Mouse (Mus musculus): Measurements from ENCODE around the gene Ccser2.
A peak's percentile ranks its signal among the peaks of the same experiment; 100 is the strongest.
"Not testable (repeated sequence)": the region's sequence is repeated elsewhere in the genome, so short reads cannot be mapped to it uniquely, and the experiment has no call there.

The Ccser2 gene

DNA sequence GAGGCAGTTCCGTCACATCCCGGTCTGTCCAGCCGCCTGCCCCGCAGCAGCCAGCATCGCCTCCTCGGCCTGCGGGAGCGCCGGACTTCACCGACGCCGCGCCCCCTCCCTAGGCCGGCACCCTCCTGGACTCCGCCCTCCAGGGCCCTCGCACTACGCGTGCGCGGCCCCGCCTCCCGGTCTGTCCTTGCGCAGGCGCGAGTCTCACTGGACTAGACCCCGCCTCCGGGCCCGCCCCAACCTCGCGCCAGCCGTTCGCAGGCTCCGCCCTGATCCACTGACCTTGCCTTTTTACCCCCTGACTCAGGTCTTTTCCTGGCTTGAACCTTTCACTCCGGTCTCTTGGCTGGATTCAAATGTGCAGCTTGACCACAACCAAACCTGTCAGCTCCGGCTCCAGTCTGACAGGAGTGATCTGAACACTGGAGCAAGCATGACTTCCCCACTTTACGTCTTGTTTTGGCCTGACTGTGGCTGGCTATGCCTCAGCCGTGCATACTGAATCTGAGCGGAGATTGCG, at the start of gene Ccser2:
Gene Ccser2 (minus strand): TSS at position 150 of the 520 bp plus-strand sequence.
- peak; percentile 98 for DNase-seq (ENCODE audit: low read depth)

DNA sequence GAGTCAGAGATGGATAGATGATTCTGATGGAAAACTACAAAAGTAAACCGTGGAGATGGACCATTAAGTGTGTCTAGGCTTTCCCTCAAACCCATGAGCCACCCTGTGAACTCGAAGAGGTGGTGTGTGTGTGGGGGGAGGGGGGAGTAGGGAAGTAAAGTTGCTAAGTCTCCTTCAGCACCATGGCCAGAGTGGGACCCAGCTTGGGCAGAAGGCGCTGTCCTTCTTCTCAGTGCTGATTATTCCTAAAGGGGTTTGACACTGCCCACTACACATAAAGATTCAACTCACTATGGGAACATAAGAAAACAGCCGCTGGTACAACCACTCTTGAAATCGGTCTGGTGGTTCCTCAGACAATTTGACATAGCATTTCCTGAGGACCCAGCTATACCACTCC, 47.3 kb upstream of the Ccser2 start:
- peak; percentile 61 for DNase-seq (ENCODE audit: low read depth)

DNA sequence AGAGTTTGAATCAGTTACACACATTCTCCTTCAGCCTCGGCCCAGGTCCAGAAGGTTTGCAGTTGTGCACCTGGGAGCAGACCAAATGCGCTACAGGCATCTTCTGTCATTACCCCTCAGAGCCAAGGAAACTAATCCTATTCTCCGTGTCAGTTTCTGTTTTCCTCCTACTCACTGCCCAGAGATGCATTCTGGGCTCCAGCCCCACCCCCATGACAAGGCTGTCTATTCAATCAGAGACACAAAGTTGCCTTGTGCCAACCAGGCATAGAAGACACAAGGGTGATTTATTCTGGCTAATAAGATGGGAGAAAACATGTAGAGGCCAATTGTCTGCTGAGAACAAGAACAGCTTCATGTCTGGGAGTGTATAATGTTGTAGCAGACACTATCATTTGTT, 45.1 kb upstream of the Ccser2 start:
- no peak for DNase-seq (ENCODE audit: low read depth)

DNA sequence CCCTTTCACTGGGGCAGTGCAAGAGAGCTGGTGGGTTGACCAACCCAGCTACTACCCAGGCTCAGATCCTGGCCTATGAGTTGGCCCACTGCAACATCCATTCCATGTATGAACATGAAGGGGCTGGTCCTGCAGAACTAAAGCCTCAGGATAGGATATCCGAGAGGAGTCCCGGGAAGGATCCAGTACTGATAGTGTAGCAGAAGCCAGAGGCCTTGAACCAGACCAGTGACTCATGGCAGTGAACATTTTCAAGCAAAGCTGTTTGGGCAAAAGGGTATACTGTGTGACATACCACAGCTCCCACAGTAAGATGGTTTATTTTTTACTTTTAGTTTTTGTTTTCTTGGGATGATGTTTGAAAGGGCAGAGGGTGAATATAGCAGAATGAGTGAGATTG, 41.1 kb upstream of the Ccser2 start:
- DNase-seq (ENCODE audit: low read depth): no peak

DNA sequence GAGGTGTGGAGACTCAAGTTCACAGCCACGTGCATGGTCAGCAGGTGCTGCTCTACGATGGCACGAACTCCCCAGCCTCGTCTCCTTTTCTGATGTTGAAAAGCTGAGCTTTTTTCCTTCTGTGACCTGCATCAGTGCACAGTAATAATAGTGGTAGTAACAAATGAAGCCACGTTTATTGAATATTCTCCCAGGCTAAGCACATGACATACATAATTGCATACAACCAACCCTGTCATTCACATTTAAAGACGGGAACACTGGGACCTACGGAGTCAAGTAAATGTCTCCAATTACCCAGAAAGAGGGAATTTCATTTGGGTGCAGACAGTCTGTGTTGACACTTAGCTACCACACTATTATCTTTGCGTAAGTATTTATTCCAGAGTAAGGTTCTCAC, 37.9 kb upstream of the Ccser2 start:
- DNase-seq (ENCODE audit: low read depth): no peak

DNA sequence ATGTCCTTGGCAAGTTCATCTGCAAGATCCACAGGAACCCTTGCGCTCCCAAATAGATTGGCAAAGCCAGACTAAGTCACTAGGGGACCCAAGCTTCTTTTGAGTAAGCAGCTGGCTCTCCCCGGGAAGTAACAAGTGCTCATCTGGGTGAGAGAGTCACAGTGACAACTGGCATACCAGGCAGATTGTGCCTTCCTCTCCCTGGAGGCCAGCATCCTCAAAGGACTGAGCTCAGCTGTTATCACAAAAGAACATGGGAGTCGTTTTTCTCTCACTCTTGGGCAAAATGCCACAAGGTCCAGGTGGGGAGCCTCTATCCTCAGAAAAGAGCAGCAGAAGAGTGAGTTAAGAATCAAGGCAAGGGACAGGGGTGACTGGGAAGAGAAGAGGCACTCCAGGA, 37.3 kb upstream of the Ccser2 start:
- no peak for DNase-seq (ENCODE audit: low read depth)

DNA sequence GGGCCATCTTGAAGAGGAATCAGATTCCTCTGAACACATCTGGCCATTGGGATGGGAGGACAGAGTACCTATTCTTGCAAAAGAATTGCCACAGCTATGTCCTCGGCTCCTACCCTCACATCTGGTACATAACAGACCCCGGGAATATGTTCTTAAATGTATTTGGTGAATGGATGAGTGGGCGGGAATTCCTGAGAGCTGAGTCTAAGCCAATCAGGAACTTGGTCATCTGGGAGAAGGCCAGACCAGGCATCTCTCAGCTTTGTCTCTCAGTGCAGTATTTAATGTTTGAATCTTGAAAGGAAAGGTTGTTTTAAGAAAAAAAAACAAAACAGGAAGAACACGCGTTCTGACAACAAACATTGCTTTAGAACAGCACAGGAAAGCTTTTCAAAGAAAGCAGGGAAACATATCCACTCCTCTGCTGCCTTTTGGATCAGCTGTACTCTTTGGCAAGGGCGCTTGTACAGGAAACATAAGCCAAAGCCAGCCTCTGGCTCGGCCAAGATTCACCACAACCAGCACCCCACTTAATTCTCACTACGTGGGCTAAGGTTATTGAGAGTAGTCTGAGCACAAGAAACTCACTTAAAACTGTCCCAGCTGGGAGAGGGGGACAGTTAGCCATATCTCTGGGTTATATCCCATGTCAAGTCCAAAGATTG, 35.0 kb upstream of the Ccser2 start:
- DNase-seq (ENCODE audit: low read depth): peak; percentile 63

DNA sequence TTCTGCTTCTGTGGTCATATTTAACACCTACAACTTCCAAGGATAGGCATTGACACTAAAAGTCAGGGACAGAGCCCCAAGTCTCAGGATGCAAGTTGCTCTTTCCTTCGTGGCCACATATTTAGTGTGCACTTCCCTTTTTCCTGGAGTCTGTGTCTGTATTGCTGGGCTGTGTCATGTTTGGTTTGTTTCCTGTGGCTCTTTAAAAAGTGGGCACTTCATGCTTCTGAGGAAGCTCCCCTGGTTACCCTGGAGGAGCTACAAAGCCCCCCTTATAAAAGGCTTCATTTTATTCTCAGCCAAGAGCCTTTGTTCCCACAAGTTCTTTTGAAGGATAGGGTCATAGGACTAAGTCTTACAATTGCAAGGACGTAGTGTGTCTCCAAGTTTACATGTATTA, 34.3 kb upstream of the Ccser2 start:
- no peak for DNase-seq (ENCODE audit: low read depth)

DNA sequence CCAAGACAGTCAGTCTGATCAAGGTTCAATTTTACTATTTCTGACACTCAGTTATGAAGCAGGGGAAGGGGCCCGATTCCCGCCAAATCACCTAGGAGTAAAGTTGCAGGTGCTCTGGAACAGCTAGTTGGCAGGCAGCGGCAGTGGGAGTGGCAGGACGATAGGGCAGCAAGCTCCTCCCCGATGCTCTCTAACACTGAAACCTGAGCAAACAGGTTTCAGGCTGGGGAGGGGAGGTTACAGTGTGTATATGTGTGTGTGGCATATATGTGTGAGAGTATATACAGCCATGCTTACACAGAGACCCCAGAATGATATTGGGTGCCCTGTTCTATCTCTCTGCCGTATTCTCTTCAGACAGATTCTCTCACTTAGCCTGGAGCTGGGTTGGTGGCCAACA, 32.2 kb upstream of the Ccser2 start:
- DNase-seq (ENCODE audit: low read depth): not testable (repeated sequence)

DNA sequence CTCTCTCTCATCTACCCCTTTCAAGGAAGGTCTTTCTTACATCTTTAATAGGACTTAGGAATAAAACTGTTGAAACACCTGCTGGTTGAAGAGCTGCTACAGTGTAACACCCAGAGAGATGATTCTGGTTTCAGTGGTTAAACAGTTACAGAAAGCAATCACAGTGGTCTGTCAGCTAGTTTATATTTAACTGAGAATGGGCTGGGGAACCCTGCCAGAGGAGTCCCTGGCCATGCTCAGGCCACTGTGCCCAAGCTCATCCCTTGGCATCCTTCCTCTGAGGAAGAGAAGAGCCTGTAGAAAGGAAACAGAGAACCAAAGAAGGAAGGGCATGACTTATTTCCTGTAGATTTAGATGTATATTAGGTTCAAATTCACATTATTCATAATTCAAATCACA, 21.2 kb upstream of the Ccser2 start:
- DNase-seq (ENCODE audit: low read depth): no peak

DNA sequence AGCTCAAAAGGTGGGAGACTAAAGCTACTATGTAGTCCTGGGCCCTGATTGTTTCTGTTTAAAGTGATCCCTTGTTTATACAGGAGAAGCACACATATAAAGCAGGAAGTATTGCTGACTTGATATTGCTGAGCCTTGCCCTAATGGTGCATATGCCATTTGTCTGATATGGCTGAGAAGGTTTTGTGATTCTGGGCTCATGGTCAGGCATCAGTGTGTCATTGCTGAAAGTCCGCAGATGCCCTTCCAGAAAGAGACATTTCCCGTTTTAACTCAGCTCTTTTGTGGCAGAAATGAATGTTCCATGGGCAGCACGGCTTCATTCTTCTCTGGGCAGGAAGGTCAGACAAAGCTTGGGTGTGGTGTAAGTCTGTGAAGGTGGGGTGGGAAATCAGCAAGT, 17.1 kb upstream of the Ccser2 start:
- DNase-seq (ENCODE audit: low read depth): no peak

DNA sequence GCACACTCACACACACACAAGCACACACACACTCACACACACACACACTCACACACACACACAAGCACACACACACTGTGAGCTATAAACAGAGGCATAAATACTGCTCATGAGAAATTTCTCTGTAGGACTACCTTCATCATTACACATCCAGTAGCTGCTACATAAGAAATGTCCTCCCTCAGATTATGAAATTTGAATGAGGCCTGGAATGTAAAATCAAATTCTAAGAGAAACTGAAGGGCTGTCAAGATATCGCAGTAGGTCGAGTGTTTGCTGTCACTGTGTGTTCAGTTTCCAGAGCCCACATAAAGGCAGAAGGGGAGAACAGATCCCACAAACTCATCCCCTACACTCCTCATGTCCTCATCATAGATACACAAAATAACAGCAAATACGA, 6.4 kb upstream of the Ccser2 start:
- no peak for DNase-seq (ENCODE audit: low read depth)

DNA sequence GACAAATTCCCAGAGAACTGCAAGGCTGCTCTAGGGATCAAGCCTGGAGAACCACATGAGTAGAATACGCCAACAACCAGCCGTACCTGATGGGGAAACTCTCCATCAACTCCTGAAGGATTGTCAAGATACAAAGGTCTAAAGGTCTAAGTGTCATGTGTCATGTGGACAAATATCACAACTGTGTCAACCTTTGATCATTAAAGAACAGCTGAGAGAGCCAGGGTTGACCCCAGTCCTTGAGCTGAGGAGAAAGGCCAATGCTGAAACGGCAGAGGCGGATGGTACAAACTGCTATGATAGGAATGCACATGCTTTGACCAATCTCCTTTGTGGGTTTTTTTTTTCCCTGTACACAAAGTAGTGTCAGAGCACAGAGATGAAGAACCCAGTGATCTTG, 2.6 kb upstream of the Ccser2 start:
- no peak for DNase-seq (ENCODE audit: low read depth)

DNA sequence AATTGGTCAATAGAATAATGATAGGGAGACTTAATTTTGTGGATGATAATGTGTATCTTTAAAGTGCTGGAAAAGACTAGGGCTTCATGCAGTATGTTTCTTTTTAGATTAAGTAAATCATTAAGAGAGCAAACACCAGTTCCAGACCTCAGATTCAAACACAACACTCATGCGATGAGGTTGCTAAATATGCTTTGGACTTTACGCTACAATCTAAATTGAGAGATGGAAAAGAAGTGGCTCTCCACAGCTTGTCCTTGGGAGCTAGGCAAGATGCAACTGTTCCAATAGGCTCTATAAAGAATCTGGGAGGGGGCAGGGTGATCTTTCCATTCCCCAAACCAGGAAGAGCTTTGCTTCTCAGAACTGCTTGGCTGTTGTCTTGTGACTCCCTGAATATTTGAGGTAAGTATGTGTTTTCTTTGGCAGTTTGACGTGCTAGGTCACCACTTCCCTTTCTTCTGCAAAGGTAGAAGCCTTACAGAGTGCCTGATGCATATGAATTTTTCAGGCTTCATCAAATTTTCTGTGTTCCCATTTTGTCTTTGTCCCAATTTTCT, 1.4 kb upstream of the Ccser2 start:
- peak; percentile 48 for DNase-seq (ENCODE audit: low read depth)

DNA sequence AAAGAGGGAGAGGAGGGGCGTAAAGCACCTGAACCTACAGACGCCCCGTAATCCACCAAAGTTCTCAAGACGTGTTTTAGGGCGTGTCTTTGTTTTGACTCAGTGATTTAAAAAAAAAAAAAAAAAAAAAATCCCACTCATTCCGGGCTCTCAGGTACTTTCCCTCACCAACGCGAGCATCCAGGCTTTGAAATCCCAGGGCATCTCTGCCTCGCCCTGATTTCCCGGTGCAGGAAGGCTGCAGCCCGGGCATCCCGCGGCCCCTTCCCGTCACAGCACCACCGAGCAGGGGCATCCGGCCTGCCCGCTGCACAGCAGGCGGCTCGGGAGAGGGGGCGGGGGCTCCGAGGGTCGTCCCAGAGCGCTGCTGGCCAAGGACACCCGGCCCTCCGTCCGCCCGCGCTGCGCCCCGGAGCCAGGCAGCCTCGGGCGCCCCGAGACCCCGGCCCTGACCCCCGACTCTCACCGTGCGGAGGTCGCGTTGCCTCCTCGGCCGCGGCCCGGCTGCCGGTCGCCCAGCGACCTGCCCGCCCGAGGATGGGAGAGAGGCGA, 425 bp downstream of the Ccser2 start:
- DNase-seq (ENCODE audit: low read depth): peak; percentile 37

DNA sequence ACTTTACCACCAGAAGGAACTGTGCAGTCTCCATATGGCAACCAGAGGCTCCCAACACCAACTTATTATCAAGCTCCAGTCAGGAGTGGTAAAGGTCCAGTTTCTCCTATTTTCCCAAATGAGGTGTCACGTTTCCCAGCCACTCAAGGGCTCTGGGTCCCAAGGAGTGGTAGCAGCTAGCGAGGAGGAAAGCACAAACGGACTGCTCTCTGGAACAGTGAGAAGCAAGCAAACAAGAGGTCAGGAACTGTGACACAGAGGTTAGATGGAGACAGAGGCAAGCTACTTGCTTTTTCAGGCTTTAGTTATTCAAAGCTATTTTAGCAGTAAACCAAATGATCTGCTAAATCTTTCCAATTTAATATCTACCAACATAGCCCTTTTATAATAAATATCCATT, 3.2 kb downstream of the Ccser2 start:
- DNase-seq (ENCODE audit: low read depth): no peak

DNA sequence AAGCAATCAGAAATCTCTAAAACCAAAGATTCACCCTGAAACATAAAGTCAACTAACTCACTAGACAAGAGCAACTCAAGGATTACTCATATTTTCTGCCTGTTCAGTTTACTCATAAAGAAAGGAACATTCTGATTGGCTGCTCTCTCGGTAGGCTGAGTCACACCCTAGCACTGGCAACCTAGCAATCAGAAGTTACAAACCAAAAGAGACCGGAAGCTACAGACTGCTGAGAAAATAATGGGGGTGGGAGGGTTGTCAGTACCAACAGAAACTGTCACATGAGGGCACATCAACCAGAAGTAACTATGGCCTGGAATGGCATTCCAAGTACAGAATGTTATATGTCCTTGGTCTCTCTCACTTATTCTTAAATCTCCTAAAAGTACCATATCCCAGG, 6.1 kb downstream of the Ccser2 start:
- peak; percentile 63 for DNase-seq (ENCODE audit: low read depth)

DNA sequence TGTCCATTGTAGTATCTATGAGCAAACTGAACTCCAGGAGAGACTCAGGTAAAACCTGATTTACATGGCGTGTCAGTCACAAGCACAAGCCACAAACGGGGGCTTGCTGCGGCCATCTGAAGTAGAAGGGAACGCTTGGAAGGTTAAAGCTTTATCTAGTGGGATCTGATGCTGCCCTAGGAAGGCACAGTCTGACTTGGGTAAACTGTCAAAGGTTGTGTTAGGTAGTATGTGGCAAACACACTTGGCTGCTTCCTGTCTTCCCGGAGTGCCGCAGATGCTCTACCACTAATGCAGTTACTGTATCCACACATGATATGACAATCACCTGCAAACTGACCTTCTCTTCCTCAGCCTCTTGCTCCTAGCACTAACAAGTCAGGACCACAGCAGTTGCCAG, 10.9 kb downstream of the Ccser2 start:
- no peak for DNase-seq (ENCODE audit: low read depth)

DNA sequence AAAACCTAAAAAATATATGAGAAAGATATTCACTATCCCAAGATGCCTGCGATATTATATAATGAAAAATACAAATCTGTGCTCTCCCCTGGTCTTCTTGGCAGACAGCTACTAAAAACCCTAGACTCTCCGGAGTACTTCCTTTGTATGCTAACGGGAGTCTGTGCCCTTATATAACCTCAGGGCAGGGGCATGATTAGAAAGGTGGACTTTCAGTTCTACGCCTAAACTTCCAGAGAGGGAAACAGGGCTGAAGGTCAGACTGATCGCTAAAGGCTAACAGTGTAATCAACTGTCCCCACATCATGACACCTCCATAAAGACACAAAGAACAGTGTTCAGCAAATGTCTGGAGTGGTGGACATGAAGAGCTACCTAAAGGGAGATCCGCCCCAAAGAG, 11.3 kb downstream of the Ccser2 start:
- no peak for DNase-seq (ENCODE audit: low read depth)

DNA sequence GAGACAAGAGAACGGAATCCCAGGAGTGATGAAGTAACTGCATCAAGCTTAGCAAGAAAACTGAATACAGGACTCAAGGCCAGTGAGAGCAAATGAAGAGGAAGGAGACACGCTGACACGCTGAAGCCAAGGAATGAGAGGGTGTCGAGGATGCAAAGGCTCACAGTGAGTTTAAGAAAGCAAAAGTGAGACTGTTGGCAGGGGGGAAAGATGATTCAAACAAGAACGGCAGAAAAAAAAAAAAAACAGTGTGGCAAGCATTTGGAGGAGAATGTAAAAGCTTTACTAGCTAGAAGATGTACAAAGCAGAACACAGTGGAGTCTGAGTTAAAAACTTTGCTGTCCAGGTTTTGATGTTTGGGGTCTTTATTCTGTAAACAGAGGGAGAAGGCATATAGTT, 11.9 kb downstream of the Ccser2 start:
- DNase-seq (ENCODE audit: low read depth): peak; percentile 30

DNA sequence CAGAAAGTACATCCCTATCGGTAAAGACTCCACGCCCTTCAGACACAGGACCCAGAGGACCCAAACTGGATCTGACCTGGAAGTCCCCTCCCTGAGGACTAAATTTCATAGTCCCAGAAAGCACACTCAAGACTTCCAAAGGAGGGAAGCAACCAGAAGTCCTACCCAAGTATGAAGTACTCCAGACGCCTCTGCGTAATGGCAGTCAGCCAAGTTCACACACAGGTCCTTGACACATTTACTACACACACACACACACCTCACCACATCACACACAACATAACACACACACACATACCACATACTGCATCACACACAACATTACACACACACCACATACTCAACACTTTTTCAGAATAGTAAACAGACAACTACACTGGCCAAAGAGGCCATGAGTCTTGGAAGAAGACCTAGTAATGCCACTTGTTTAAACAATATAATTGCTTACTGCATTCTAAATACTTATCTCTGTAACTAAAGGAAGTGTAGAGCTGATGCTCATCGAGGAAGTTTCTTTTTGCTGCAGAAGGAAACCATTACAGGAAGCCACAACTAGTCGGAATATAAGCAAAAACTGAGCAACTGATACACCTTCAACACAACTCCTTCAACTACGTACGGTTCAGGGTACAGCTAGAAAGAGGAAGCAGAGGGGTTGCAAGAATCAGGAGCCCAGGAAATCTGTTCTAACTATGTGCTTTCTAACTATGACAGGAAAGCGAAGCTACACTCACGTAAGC, 15.7 kb downstream of the Ccser2 start:
- no peak for DNase-seq (ENCODE audit: low read depth)

DNA sequence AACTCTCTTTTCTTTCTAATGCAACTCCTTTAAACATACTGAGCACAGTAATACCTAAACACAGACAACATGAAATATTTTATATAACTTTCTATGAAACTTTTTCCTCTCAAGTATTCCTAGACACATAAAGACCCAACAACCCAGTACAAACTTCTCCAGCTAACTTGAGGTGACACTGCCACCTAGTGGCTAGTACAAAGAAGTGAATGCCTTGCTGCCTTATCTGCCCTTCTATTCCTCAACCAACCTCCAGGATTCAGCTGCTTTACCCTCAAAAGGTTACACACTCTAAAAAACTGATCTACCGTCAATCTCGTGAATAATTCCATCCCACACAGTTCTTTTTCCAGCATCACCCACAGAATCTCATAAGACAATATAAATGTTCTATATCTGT, 16.4 kb downstream of the Ccser2 start:
- peak; percentile 80 for DNase-seq (ENCODE audit: low read depth)

DNA sequence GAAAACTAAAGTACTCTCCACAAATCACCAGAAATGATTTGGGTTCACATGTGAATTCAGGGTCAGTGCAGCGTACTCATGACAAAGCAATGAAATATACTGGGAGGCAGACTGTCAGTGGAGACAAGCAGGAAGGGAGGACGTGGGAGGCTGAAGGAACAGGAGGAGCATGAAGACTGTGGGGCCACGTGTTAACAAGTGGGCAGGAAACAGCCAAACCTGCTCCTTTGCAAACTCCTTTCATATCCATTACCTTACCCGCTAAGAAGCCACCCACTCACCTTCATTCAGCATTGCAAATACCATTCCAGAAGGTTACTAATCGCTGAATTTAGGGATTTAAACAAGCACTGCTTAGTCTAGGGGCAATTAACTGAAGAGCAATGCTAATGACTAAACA, 25.9 kb downstream of the Ccser2 start:
- no peak for DNase-seq (ENCODE audit: low read depth)

All from NIH3T3 (cell line).